Mouse (Mus musculus): Measurements from ENCODE around the gene Fry.

- no peak for TF ChIP-seq POLR2A (IDR thresholded peaks at IDR 0.05; ENCODE audit: extremely low read depth, insufficient read depth, low read length)
- TF ChIP-seq CTCF (IDR thresholded peaks at IDR 0.05; ENCODE audit: extremely low read depth, insufficient read depth, low read length) = no peak
Measured at GRCm38 (mm10) chr5:150128432-150128831, 10.0 kb downstream of the Fry start.
